28 mouse cellular contexts compared by ENCODE assay signal in the genomic region with DNA sequence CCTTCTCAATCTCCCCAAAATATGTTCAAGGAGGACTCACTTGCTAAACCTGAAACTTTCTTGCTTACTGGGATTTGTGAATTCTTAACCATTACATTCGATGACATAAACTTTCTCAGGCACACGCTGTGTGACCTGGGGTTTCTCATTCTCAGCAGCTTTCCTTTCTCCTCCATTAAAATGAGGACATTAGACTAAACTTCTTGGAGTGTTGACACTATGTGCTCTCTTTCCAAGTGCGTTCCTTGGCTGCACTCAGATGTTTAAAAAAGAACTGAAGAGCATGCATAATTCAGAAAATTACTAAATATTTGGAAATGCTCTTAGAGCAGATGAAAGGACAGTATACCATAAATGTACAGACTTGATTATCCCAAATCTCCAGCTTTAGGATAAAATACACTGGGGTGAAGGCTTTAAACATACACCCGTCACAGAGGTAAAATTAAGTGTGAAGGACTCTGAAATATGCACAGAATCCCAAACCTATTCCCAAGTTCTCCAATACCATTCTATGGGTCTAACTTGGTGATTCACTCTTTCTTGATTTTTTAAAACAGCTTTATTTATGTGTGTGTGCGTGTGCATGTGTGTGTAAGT. TPM values are rescaled to one million over a fixed set of nuclear protein-coding genes. Genes with fewer than 3 reads are reported as not detected.
DNase-seq lines count a peak whose midpoint lies in the region; ATAC-seq and TF ChIP-seq lines count a peak whose summit lies in the region.
"Had no signal": no experiment of that assay in that cellular context is flagged by ENCODE, and none has a peak within 500 bp of the region (broad histone marks: within the 10 kb centered on the region; RNA-seq: fewer than 3 reads in every experiment).

No protein-coding gene starts in this region.

- H3K4me3 ChIP-seq in lung, embryonic 14.5 days (ENCODE audit: low read depth, low read length) = no peak overlapping the region
- H3K4me3 ChIP-seq in lung, postnatal 0 days (ENCODE audit: low read depth, low read length) = no peak overlapping the region
- H3K4me3 ChIP-seq in intestine, embryonic 16.5 days (ENCODE audit: low read length) = no peak overlapping the region
- no peak overlapping the region for H3K4me3 ChIP-seq in stomach, embryonic 15.5 days (replicated peaks)
- H3K4me3 ChIP-seq: embryonic facial prominence, embryonic 10.5 days; embryonic facial prominence, embryonic 13.5 days; erythroblast, embryonic 14.5 days; forebrain, embryonic 12.5 days; forebrain, embryonic 15.5 days; heart, adult 2 months; heart, embryonic 10.5 days; heart, embryonic 13.5 days had no signal

- peaks cover 8% of the 10 kb centered on the region; the same call in 1 of the 2 replicates for H3K4me1 ChIP-seq in lung, embryonic 14.5 days (ENCODE audit: insufficient read depth)
- no peaks in the 10 kb centered on the region; the same call in 1 of the 2 replicates for H3K4me1 ChIP-seq in lung, postnatal 0 days (ENCODE audit: insufficient read depth, low read depth, low read length)
- H3K4me1 ChIP-seq in intestine, embryonic 16.5 days (ENCODE audit: control insufficient read depth, insufficient read depth, low read length) = no peaks in the 10 kb centered on the region
- H3K4me1 ChIP-seq in stomach, embryonic 15.5 days = peaks cover 4% of the 10 kb centered on the region; the same call in 1 of the 2 replicates
- H3K4me1 ChIP-seq: embryonic facial prominence, embryonic 10.5 days; embryonic facial prominence, embryonic 13.5 days; forebrain, embryonic 12.5 days; forebrain, embryonic 15.5 days; heart, embryonic 10.5 days; heart, embryonic 13.5 days had no signal

- DNase-seq in lung, embryonic 14.5 days = peak; percentile 63
- DNase-seq in lung, postnatal 14 days = no peak
- DNase-seq in lung, postnatal 0 days (ENCODE audit: low spot score) = peak; percentile 41
- DNase-seq in lung, postnatal 36 days = no peak
- no peak for DNase-seq in cerebellum, postnatal 10 days
- DNase-seq: adrenal gland, adult 2 months; adrenal gland, postnatal 14 days; cerebellum, adult 11 months; cerebellum, adult 2 months; cerebellum, adult 9-11 months; cerebellum, postnatal 36 days; embryo, embryonic 11 days; gastrocnemius, postnatal 10 days; gastrocnemius, postnatal 36 days; heart, adult 2 months; heart, postnatal 14 days; heart, postnatal 4 days had no signal

- WGBS in lung, embryonic 14.5 days = 37% methylated on average over 5 of the region's 5 CpGs
- 49% methylated on average over 5 of the region's 5 CpGs for WGBS in lung, postnatal 0 days
- WGBS in intestine, embryonic 16.5 days = 50% methylated on average over 5 of the region's 5 CpGs
- 53% methylated on average over 5 of the region's 5 CpGs for WGBS in stomach, embryonic 15.5 days

- H3K4me2 ChIP-seq in lung, embryonic 14.5 days = no peak overlapping the region
- H3K4me2 ChIP-seq in lung, postnatal 0 days (replicated peaks; ENCODE audit: low read depth, low read length) = no peak overlapping the region
- H3K4me2 ChIP-seq in intestine, embryonic 16.5 days (ENCODE audit: low read depth, low read length) = no peak overlapping the region
- H3K4me2 ChIP-seq in stomach, embryonic 15.5 days = no peak overlapping the region
- H3K4me2 ChIP-seq: embryonic facial prominence, embryonic 13.5 days; forebrain, embryonic 12.5 days; forebrain, embryonic 15.5 days; heart, embryonic 13.5 days; hindbrain, embryonic 14.5 days had no signal

- no peak overlapping the region for H3K9ac ChIP-seq in lung, embryonic 14.5 days
- no peak overlapping the region for H3K9ac ChIP-seq in lung, postnatal 0 days (replicated peaks; ENCODE audit: low read depth)
- H3K9ac ChIP-seq in intestine, embryonic 16.5 days (ENCODE audit: low read depth, low read length) = no peak overlapping the region
- no peak overlapping the region for H3K9ac ChIP-seq in stomach, embryonic 15.5 days
- H3K9ac ChIP-seq: embryonic facial prominence, embryonic 13.5 days; forebrain, embryonic 12.5 days; forebrain, embryonic 15.5 days; heart, embryonic 13.5 days; hindbrain, embryonic 14.5 days had no signal

- peak; percentile 62; the same call in 1 of the 2 replicates for ATAC-seq in lung, embryonic 14.5 days (ENCODE audit: insufficient read depth)
- no peak for ATAC-seq in lung, postnatal 0 days
- peak; percentile 59; the same call in 1 of the 2 replicates for ATAC-seq in intestine, embryonic 16.5 days
- peak; percentile 60; the same call in 1 of the 2 replicates for ATAC-seq in stomach, embryonic 15.5 days (ENCODE audit: insufficient read depth, low FRiP score, low read depth)
- ATAC-seq: CD4-positive, CD25-positive, alpha-beta regulatory T cell, adult 4 months; forebrain, embryonic 15.5 days had no signal

- H3K27me3 ChIP-seq in lung, embryonic 14.5 days (ENCODE audit: insufficient read depth, low read length) = no peaks in the 10 kb centered on the region
- no peaks in the 10 kb centered on the region for H3K27me3 ChIP-seq in lung, postnatal 0 days (replicated peaks; ENCODE audit: insufficient read depth, low read length)
- H3K27me3 ChIP-seq in intestine, embryonic 16.5 days (replicated peaks; ENCODE audit: control insufficient read depth, insufficient read depth, low read length) = peaks cover 7% of the 10 kb centered on the region; the same call in 1 of the 2 replicates
- no peaks in the 10 kb centered on the region for H3K27me3 ChIP-seq in stomach, embryonic 15.5 days (replicated peaks)
- H3K27me3 ChIP-seq: embryonic facial prominence, embryonic 13.5 days; forebrain, embryonic 12.5 days; forebrain, embryonic 15.5 days; heart, embryonic 13.5 days had no signal

- no peak for TF ChIP-seq CTCF in lung, embryonic 14.5 days (IDR thresholded peaks at IDR 0.05; ENCODE audit: low read depth)
- TF ChIP-seq CTCF in lung, postnatal 0 days (IDR thresholded peaks at IDR 0.05) = no peak

- H3K9me3 ChIP-seq in lung, embryonic 14.5 days (ENCODE audit: low read depth, low read length) = no peaks in the 10 kb centered on the region
- no peaks in the 10 kb centered on the region for H3K9me3 ChIP-seq in lung, postnatal 0 days (ENCODE audit: low read length)
- no peaks in the 10 kb centered on the region for H3K9me3 ChIP-seq in intestine, embryonic 16.5 days (ENCODE audit: control insufficient read depth, low read length)
- H3K9me3 ChIP-seq in stomach, embryonic 15.5 days = no peaks in the 10 kb centered on the region
- H3K9me3 ChIP-seq: embryonic facial prominence, embryonic 10.5 days; embryonic facial prominence, embryonic 13.5 days; forebrain, embryonic 12.5 days; forebrain, embryonic 15.5 days; heart, embryonic 10.5 days; heart, embryonic 13.5 days had no signal

- H3K27ac ChIP-seq in lung, embryonic 14.5 days (ENCODE audit: low read depth) = no peak overlapping the region; the same call in 1 of the 2 replicates
- H3K27ac ChIP-seq in lung, postnatal 0 days (ENCODE audit: low read length) = no peak overlapping the region
- no peak overlapping the region for H3K27ac ChIP-seq in intestine, embryonic 16.5 days (ENCODE audit: low read length)
- H3K27ac ChIP-seq in stomach, embryonic 15.5 days = peak overlapping the region; percentile 14; the same call in 1 of the 2 replicates
- H3K27ac ChIP-seq: embryonic facial prominence, embryonic 10.5 days; embryonic facial prominence, embryonic 13.5 days; forebrain, embryonic 12.5 days; forebrain, embryonic 15.5 days; heart, adult 2 months; heart, embryonic 10.5 days; heart, embryonic 13.5 days; hindbrain, embryonic 14.5 days had no signal

- TF ChIP-seq EP300 in lung, postnatal 0 days (IDR thresholded peaks at IDR 0.05) = no peak

- no peaks in the 10 kb centered on the region for H3K36me3 ChIP-seq in lung, embryonic 14.5 days (ENCODE audit: insufficient read depth)
- H3K36me3 ChIP-seq in lung, postnatal 0 days (ENCODE audit: insufficient read depth, low read length) = no peaks in the 10 kb centered on the region
- no peaks in the 10 kb centered on the region for H3K36me3 ChIP-seq in intestine, embryonic 16.5 days (ENCODE audit: control insufficient read depth, insufficient read depth, low read length)
- no peaks in the 10 kb centered on the region for H3K36me3 ChIP-seq in stomach, embryonic 15.5 days
- H3K36me3 ChIP-seq: embryonic facial prominence, embryonic 10.5 days; embryonic facial prominence, embryonic 13.5 days; forebrain, embryonic 12.5 days; forebrain, embryonic 15.5 days; heart, embryonic 10.5 days; heart, embryonic 13.5 days had no signal

RNA-seq across cellular contexts. Expression of a gene that starts 36.9 kb away (rescaled TPM):
- 17.3 and 17.9 TPM in 2 replicates for polyA plus RNA-seq in lung, embryonic 14.5 days (2014; fragmentation: Nextera tagmentation; extraction: Ambion mirVana)
- 3.5 and 4.4 TPM in 2 replicates for polyA plus RNA-seq in lung, postnatal 0 days (2015; fragmentation: Nextera tagmentation; extraction: Ambion mirVana)
- 6.2 and 6.5 TPM in 2 replicates for polyA plus RNA-seq in intestine, embryonic 16.5 days (2015; fragmentation: Nextera tagmentation; extraction: Ambion mirVana)
- polyA plus RNA-seq in stomach, embryonic 15.5 days (2015; fragmentation: Nextera tagmentation; extraction: Ambion mirVana) = 20.4 and 21.3 TPM in 2 replicates
- polyA plus RNA-seq: CD4-positive, CD25-positive, alpha-beta regulatory T cell, adult 4 months; erythroblast, embryonic 14.5 days had no signal

Comparison
In these comparisons a context has a peak if more than half of its experiments do, and no peak if none do; other contexts are left out.
1. DNase-seq: peak in lung, embryonic 14.5 days (single experiment) and lung, postnatal 0 days (single experiment); none in lung, postnatal 14 days (single experiment), lung, postnatal 36 days (single experiment) and cerebellum, postnatal 10 days (0 of 2).